Mouse (Mus musculus): Measurements from ENCODE around the gene Zfp69. TPM values are rescaled to one million over a fixed set of nuclear protein-coding genes. Genes with fewer than 3 reads are reported as not detected.

Zfp69 gene
- total RNA-seq, 2 experiments from 2014 or later = 0.38 to 0.48 TPM

DNA sequence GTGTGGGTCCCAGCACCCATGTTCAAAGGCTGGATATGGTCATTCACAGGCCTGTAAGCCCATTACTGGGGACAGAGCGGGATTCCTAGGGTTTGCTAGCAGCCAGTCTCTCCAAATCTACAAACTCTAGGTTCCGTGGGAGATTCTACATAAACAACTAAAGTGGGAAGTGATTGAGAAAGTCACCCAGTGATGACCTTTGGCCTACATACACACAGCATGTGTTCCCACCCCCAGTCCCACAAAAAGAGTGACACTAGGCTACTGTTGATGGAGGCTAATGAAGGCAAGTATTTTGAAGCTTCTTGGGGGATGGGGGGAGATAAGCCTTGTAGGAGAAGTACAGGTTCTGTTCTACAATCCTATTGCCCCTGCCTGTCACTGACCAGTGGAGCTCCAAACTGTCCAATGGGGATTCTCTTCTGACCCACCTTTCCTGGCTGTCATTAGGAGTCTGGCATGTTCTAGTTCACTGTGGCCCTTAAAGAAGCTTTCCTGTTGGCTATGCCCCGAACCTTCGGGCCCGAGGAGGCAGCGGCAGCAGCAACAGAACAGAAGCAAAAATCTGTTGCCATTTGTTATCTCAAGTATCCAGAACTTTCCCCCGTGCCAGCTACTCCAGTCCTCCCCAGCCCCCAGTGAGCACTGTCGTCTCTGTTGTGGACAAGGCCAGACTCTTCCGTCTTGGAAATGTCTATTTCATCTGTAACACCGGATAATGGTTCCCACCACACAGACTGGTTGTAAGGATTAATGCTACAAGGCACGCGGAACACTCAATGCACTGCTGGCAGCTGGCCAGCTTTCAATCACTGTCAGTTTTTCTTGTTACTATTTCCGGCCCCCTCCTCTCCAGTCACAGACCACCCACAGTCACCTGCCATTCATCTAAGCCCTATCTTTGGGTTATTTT is 66.0 kb downstream of the Zfp69 start:
- no peak for DNase-seq

DNA sequence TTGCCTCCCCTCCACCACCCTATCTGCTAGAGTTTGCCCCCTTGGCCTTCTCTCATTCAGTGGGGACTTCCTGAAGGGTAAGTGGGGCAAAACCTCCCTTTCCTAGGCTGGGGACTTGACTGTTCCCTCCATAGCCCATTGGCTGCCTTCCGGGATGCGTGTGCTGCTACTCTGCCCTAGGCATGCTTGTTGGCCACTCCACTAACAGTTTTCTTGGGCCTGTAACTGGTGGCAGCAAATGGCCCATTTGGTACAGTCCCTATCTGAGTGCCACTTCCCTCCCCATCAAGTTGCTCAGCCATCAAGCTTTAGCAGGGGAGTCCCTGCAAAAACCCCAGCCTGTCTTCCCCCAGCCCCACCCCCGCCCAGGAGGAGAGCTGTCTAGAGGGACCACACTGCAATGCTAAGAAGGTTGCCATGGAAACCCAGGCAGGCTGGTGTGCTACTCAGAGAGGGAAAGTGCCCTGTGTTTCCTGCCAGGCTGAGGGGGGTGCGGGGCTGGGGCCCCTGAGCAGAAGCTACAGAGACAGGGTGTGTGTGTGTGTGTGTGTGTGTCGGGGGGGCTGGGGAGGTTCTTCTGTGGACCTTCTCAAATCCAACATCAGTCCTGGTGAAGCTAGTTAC is 69.4 kb downstream of the Zfp69 start:
- no peak for DNase-seq

DNA sequence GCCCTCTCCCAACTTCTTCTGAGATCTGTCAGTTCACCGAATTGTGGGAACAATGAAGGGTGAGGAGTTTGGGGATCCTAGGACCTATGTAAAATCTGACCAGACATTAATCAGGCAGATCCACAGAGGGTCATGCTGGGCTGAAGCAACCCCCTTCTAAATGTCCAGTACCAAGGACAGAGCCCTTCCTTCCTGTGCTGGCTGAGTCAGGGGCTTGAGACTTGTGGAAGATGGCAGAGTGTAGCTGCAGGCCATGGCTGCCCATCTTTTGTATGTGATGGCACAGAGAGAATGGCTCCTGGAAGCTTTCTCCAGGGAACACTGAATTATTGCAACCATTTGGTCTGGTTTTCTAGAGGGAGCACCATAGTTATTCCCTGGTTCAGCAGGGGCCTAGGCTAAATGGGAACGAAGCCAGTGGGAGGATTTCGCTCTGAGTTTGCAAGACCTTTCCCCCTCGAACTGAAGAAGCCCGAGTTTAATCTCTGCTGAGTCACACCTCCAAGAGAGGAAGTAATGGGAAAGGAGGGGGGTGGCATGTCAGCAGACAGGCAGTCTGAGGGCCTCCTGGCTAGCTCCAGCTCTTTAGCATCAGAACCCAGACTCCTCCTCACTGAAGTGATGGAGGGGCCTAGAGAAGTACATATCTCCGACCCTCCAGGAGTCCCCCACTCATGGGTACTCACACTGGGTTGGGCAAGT is 70.6 kb downstream of the Zfp69 start:
- no peak for DNase-seq

Small RNA genes within 50 kb of the gene (microRNA-seq; reads per million reads assigned to microRNA genes)
- gene Mir7015 (ENCODE audit: borderline replicate concordance in 2 of 2) = 0 reads per million in 2 experiments

Other genes with a start within 250 kb of the Zfp69 start
- 10 to 100 TPM; 15.9 to 18.0 TPM for gene Kcnq4, start 203.1 kb downstream of the Zfp69 start, total RNA-seq (2021)
- 10 to 100 TPM; 39.3 to 43.5 TPM for gene Nfyc, start 120.1 kb downstream of the Zfp69 start, total RNA-seq (2021)
- under 1 TPM in 1 of 2 experiments, not detected in 1; 0.03 TPM for gene Rims3, start 96.9 kb downstream of the Zfp69 start, total RNA-seq (2021)
- 1 to 10 TPM; 1.5 to 2.2 TPM for gene Exo5, start 26.7 kb downstream of the Zfp69 start, total RNA-seq (2021)
- gene Smap2, start 65.5 kb upstream of the Zfp69 start, total RNA-seq (2021) = 10 to 100 TPM; 14.5 to 15.9 TPM
- under 1 TPM; 0.40 to 0.41 TPM for gene Col9a2, start 87.7 kb upstream of the Zfp69 start, total RNA-seq (2021)
- gene Zmpste24, start 146.5 kb upstream of the Zfp69 start, total RNA-seq (2021) = 10 to 100 TPM; 16.1 to 17.2 TPM
- gene Tmco2, start 157.5 kb upstream of the Zfp69 start, total RNA-seq (2021) = not detected

Measured in gastrocnemius, postnatal 25 days (tissue).